Comparison of ENCODE assay signal across 9 mouse cellular contexts in the genomic region with DNA sequence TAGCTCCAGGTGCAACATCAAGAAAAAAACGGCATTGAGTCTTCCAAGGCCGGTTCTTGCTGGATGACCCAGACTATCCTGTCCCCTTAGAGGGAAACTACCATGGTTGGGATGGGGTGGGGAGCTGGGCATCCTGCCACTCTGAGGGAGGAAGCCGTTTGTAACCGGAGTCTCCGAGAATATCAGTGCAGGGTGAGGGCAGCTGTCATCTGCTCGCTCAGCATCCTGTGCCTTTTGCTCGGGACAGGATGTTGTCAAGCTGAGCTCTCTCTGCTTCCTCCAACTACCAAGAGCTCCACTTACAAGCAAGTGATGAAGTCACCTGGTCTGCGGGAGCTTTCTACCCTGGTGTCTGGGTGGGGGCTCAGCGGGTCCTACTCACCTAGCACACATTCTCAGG. TPM values are rescaled to one million over a fixed set of nuclear protein-coding genes. Genes with fewer than 3 reads are reported as not detected.
DNase-seq lines count a peak whose midpoint lies in the region; ATAC-seq and TF ChIP-seq lines count a peak whose summit lies in the region.
"Had no signal": no experiment of that assay in that cellular context is flagged by ENCODE, and none has a peak within 500 bp of the region (broad histone marks: within the 10 kb centered on the region; RNA-seq: fewer than 3 reads in every experiment).

No protein-coding gene starts in this region.

- H3K4me1 ChIP-seq in testis, adult 2 months (ENCODE audit: control insufficient read depth, insufficient read depth, low read length): peaks cover 6% of the 10 kb centered on the region
- H3K4me1 ChIP-seq in forebrain, embryonic 12.5 days: peaks cover 8% of the 10 kb centered on the region

- TF ChIP-seq CTCF in testis, adult 2 months (IDR thresholded peaks at IDR 0.05; ENCODE audit: control insufficient read depth, insufficient read depth, insufficient replicate concordance, low read depth, low read length): 0 out of 2 replicates have a peak, but pooled peaks have one; percentile 3

- no peaks in the 10 kb centered on the region for H3K27me3 ChIP-seq in testis, adult 2 months (ENCODE audit: control insufficient read depth, insufficient read depth, low read length)
- H3K27me3 ChIP-seq in forebrain, embryonic 12.5 days: no peaks in the 10 kb centered on the region

- peak; percentile 57 for DNase-seq in cerebellum, adult 11-12 months
- DNase-seq in cerebellum, adult 9-11 months: no peak
- DNase-seq in testis, postnatal 14 days (ENCODE audit: low spot score): no peak
- peak; percentile 85 for DNase-seq in lung, postnatal 10 days
- no peak for DNase-seq in Muller cell, postnatal 12 days (ENCODE audit: inconsistent ontology term)
- no peak for DNase-seq in frontal cortex, postnatal 14 days (ENCODE audit: low spot score in 2 of 2)
- DNase-seq: layer of hippocampus, postnatal 36 days had no signal

- H3K4me3 ChIP-seq in testis, adult 2 months (ENCODE audit: control insufficient read depth, low read depth, low read length): no peak overlapping the region
- no peak overlapping the region for H3K4me3 ChIP-seq in forebrain, embryonic 12.5 days (replicated peaks)

- ATAC-seq in forebrain, embryonic 12.5 days (ENCODE audit: low FRiP score): no peak

- no peaks in the 10 kb centered on the region for H3K9me3 ChIP-seq in forebrain, embryonic 12.5 days

- no peaks in the 10 kb centered on the region for H3K36me3 ChIP-seq in testis, adult 2 months (ENCODE audit: control insufficient read depth, insufficient read depth, low read length)
- peaks cover 28% of the 10 kb centered on the region for H3K36me3 ChIP-seq in forebrain, embryonic 12.5 days (replicated peaks)

- WGBS in forebrain, embryonic 12.5 days: 88% methylated on average over 9 of the region's 9 CpGs

- TF ChIP-seq POLR2A in testis, adult 2 months (IDR thresholded peaks at IDR 0.05; ENCODE audit: control insufficient read depth, low read depth, low read length): no peak

- no peak overlapping the region for H3K27ac ChIP-seq in testis, adult 2 months (ENCODE audit: control insufficient read depth, insufficient read depth, low read depth, low read length)
- no peak overlapping the region for H3K27ac ChIP-seq in forebrain, embryonic 12.5 days

- no peak overlapping the region for H3K4me2 ChIP-seq in forebrain, embryonic 12.5 days

- no peak overlapping the region for H3K9ac ChIP-seq in forebrain, embryonic 12.5 days

RNA-seq across cellular contexts. Expression of a gene that starts 4.5 kb away (rescaled TPM):
- 1,079 and 1,184 TPM in 2 replicates for polyA plus RNA-seq in testis, adult 2 months (2012; rRNA removed)
- 146 and 161 TPM in 2 replicates for polyA plus RNA-seq in forebrain, embryonic 12.5 days (2016; fragmentation: Nextera tagmentation; extraction: Ambion mirVana)

RNA-seq across cellular contexts. Expression of a gene that starts 12.4 kb away (rescaled TPM):
- 1.9 and 2.1 TPM in 2 replicates for polyA plus RNA-seq in testis, adult 2 months (2012; rRNA removed)
- 5.9 and 6.6 TPM in 2 replicates for polyA plus RNA-seq in forebrain, embryonic 12.5 days (2016; fragmentation: Nextera tagmentation; extraction: Ambion mirVana)

RNA-seq across cellular contexts. Expression of a gene that starts 15.5 kb away (rescaled TPM):
- 46.6 and 56.1 TPM in 2 replicates for polyA plus RNA-seq in testis, adult 2 months (2012; rRNA removed)
- 5.3 and 6.0 TPM in 2 replicates for polyA plus RNA-seq in forebrain, embryonic 12.5 days (2016; fragmentation: Nextera tagmentation; extraction: Ambion mirVana)

RNA-seq across cellular contexts. Expression of a gene that starts 15.5 kb away (rescaled TPM):
- 58.8 and 61.6 TPM in 2 replicates for polyA plus RNA-seq in testis, adult 2 months (2012; rRNA removed)
- polyA plus RNA-seq in forebrain, embryonic 12.5 days (2016; fragmentation: Nextera tagmentation; extraction: Ambion mirVana): 63.7 and 67.8 TPM in 2 replicates

RNA-seq across cellular contexts. Expression of a gene that starts 28.0 kb away (rescaled TPM):
- polyA plus RNA-seq in testis, adult 2 months (2012; rRNA removed): 246 and 291 TPM in 2 replicates
- 84.2 and 89.6 TPM in 2 replicates for polyA plus RNA-seq in forebrain, embryonic 12.5 days (2016; fragmentation: Nextera tagmentation; extraction: Ambion mirVana)

Comparison
In these comparisons a context has a peak if more than half of its experiments do, and no peak if none do; other contexts are left out.
1. DNase-seq: peak in cerebellum, adult 11-12 months (single experiment) and lung, postnatal 10 days (single experiment); none in cerebellum, adult 9-11 months (single experiment), testis, postnatal 14 days (single experiment), Muller cell, postnatal 12 days (single experiment) and frontal cortex, postnatal 14 days (0 of 2).